Mouse (Mus musculus): ENCODE results near the gene Pan3. TPM values are rescaled to one million over a fixed set of nuclear protein-coding genes. Genes with fewer than 3 reads are reported as not detected.

The Pan3 gene
- polyA plus RNA-seq, 1 experiment from 2014 or later = 78.9 TPM

DNA sequence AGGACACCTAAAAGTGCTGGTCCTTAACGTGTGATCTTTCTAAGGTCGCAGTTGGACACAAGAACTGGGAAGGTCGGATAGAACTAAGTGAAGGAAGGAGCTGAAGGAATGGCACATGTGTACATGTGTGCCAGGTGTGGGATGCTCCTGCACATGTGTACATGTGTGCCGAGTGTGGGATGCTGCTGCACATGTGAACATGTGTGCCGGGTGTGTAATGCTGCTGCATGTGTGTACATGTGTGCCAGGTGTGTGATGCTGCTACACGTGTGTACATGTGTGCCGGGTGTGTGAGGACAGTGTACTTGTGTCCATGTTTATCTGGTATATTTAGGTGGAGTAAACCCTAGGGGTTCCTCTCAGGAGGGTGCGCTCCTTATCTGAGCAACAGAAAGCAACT, 3.0 kb downstream of the Pan3 start:
- WGBS = 82% methylated on average over 8 of the region's 8 CpGs
- no peak overlapping the region for H3K4me3 ChIP-seq (replicated peaks)

GRCm38 (mm10) chr5:147435224-147435623, 5.3 kb downstream of the Pan3 start:
- Histone ChIP-seq H3K9ac (no peak overlapping the region), H3K36me3 (peaks cover 3% of the 10 kb centered on the region; the same call in 1 of the 2 replicates), H3K9me3 (replicated peaks) (no peaks in the 10 kb centered on the region), H3K4me2 (replicated peaks) (no peak overlapping the region), H3K4me1 (peaks cover 48% of the 10 kb centered on the region), H3K27ac (replicated peaks) (no peak overlapping the region; the same call in 1 of the 2 replicates), H3K27me3 (no peaks in the 10 kb centered on the region), H3K4me3 (replicated peaks) (no peak overlapping the region)
- 47% methylated on average over 4 of the region's 4 CpGs for WGBS
- no peak for ATAC-seq (ENCODE audit: insufficient number of reproducible peaks, low FRiP score, low TSS enrichment, low read depth)

More for the DNA sequence above, 3.0 kb downstream of the Pan3 start:
- H3K4me2 ChIP-seq (replicated peaks) = no peak overlapping the region
- no peaks in the 10 kb centered on the region for H3K27me3 ChIP-seq
- no peaks in the 10 kb centered on the region for H3K9me3 ChIP-seq (replicated peaks)
- peaks cover 48% of the 10 kb centered on the region for H3K4me1 ChIP-seq
- H3K27ac ChIP-seq (replicated peaks) = no peak overlapping the region
- H3K9ac ChIP-seq = no peak overlapping the region
- ATAC-seq (ENCODE audit: insufficient number of reproducible peaks, low FRiP score, low TSS enrichment, low read depth) = no peak
- peaks cover 3% of the 10 kb centered on the region; the same call in 1 of the 2 replicates for H3K36me3 ChIP-seq

GRCm38 (mm10) chr5:147435751-147436150, 5.8 kb downstream of the Pan3 start:
- no peak for ATAC-seq (ENCODE audit: insufficient number of reproducible peaks, low FRiP score, low TSS enrichment, low read depth)

DNA sequence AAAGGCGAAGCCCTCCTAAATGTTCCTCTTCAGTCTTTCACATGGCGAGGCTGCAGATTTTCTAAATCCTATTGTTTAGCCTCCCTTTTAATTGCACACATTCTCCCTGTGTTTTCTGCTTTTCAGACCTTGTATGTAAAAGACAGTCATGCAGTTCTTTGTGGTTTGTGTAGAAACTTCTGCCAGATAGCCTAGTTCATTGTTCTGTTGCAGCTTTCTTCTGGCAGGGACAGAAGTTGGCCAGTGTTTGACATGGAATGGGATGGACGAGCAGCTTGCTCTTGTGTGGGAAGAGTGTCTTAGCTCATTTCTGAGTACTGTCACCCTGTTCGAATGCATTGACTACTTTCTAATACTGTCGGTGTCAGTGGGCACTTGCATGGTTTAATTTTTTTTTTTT, 6.5 kb downstream of the Pan3 start:
- no peak overlapping the region for H3K9ac ChIP-seq
- no peaks in the 10 kb centered on the region for H3K27me3 ChIP-seq
- no peak overlapping the region for H3K4me3 ChIP-seq (replicated peaks)
- peak overlapping the region; percentile 5; the same call in 1 of the 2 replicates for H3K27ac ChIP-seq (replicated peaks)
- peaks cover 48% of the 10 kb centered on the region for H3K4me1 ChIP-seq
- WGBS = 72% methylated on average over 5 of the region's 5 CpGs
- H3K9me3 ChIP-seq (replicated peaks) = no peaks in the 10 kb centered on the region
- peaks cover 3% of the 10 kb centered on the region; the same call in 1 of the 2 replicates for H3K36me3 ChIP-seq
- H3K4me2 ChIP-seq (replicated peaks) = no peak overlapping the region
- no peak for ATAC-seq (ENCODE audit: insufficient number of reproducible peaks, low FRiP score, low TSS enrichment, low read depth)

More at GRCm38 (mm10) chr5:147435751-147436150, 5.8 kb downstream of the Pan3 start:
- Histone ChIP-seq H3K4me3 (replicated peaks) (no peak overlapping the region), H3K27ac (replicated peaks) (no peak overlapping the region), H3K36me3 (peaks cover 3% of the 10 kb centered on the region; the same call in 1 of the 2 replicates), H3K4me2 (replicated peaks) (no peak overlapping the region), H3K27me3 (no peaks in the 10 kb centered on the region), H3K9ac (no peak overlapping the region), H3K4me1 (peaks cover 48% of the 10 kb centered on the region), H3K9me3 (replicated peaks) (no peaks in the 10 kb centered on the region)
- WGBS = 55% methylated on average over 2 of the region's 2 CpGs

- no peaks in the 10 kb centered on the region for H3K36me3 ChIP-seq
- H3K9ac ChIP-seq = no peak overlapping the region
- no peak overlapping the region for H3K27ac ChIP-seq (replicated peaks)
- H3K4me1 ChIP-seq = peaks cover 16% of the 10 kb centered on the region
- no peaks in the 10 kb centered on the region for H3K9me3 ChIP-seq (replicated peaks)
- WGBS = 78% methylated on average over 3 of the region's 3 CpGs
- H3K4me3 ChIP-seq (replicated peaks) = no peak overlapping the region
- H3K4me2 ChIP-seq (replicated peaks) = no peak overlapping the region
- ATAC-seq (ENCODE audit: insufficient number of reproducible peaks, low FRiP score, low TSS enrichment, low read depth) = no peak
- H3K27me3 ChIP-seq = no peaks in the 10 kb centered on the region
These were observed 11.1 kb downstream of the Pan3 start for GRCm38 (mm10) chr5:147440996-147441507.

DNA sequence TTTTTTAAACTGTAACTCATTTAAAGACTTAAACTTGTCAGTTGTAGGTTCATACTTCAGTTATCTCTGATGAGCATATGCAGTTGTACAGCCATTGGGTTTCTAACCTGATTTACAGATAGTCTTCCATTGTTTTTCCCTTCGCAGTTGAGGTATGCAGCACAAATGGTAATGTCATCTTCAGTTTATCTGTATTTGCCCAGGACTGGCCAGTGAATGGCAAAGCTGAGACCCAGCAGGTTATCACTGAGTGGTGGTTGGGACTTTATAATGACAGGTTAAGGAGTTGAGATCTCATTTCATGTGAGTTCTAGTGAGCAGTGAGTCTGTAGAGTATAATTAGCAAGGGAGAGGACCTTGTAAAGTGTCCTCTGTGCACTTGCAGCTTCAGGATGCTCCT, 12.0 kb downstream of the Pan3 start:
- 86% methylated on average over 1 of the region's 1 CpGs for WGBS
- no peak for ATAC-seq (ENCODE audit: insufficient number of reproducible peaks, low FRiP score, low TSS enrichment, low read depth)

DNA sequence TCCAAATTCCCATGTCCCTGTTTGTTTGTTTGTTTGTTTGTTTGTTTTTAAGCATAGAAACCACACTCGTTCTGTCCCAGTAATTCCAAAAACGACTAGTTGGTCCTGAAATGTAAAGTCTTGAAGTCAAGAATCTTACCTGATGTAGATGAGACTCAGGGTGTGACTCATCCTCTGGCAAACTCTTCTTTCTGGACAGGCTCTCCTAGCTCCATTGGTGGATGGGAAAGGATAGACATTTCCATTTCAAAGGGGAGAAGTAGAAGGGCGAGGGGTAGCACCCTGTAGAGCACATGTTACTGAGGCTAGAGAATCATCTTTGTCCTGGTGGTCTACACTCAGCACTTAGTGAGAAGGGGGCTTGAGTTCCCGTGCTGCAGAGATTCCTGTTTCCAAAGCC, 12.8 kb downstream of the Pan3 start:
- Histone ChIP-seq H3K4me2 (replicated peaks) (no peak overlapping the region), H3K9ac (no peak overlapping the region), H3K9me3 (replicated peaks) (no peaks in the 10 kb centered on the region), H3K4me3 (replicated peaks) (no peak overlapping the region), H3K27ac (replicated peaks) (no peak overlapping the region), H3K36me3 (no peaks in the 10 kb centered on the region), H3K27me3 (no peaks in the 10 kb centered on the region), H3K4me1 (peaks cover 3% of the 10 kb centered on the region; the same call in 1 of the 2 replicates)
- no peak for ATAC-seq (ENCODE audit: insufficient number of reproducible peaks, low FRiP score, low TSS enrichment, low read depth)
- 72% methylated on average over 4 of the region's 4 CpGs for WGBS

More for the DNA sequence above, 12.0 kb downstream of the Pan3 start:
- Histone ChIP-seq H3K36me3 (no peaks in the 10 kb centered on the region), H3K27me3 (no peaks in the 10 kb centered on the region), H3K9me3 (replicated peaks) (no peaks in the 10 kb centered on the region), H3K4me3 (replicated peaks) (no peak overlapping the region), H3K27ac (replicated peaks) (no peak overlapping the region), H3K9ac (no peak overlapping the region), H3K4me1 (peaks cover 7% of the 10 kb centered on the region), H3K4me2 (replicated peaks) (no peak overlapping the region)

- WGBS = 82% methylated on average over 6 of the region's 6 CpGs
- no peak for ATAC-seq (ENCODE audit: insufficient number of reproducible peaks, low FRiP score, low TSS enrichment, low read depth)
- peaks cover 12% of the 10 kb centered on the region for H3K4me1 ChIP-seq
These were observed 14.3 kb downstream of the Pan3 start for GRCm38 (mm10) chr5:147444298-147444697.

DNA sequence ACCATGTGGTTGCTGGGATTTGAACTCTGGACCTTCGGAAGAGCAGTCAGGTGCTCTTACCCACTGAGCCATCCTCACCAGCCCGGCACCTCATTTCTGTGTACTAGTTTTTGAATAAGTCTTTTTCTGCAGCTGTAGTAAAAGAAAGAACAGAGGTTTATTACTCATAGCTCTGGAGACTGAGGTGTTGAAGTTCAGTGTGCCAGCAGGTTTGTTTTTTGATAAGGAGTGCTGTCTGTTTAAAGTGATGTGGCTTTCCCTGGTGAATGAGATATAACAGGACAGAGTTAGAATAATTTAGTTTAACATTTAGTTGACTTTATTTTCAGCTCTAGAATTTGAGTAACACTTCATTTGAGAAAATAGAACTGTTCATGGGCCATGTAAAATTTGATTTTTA, 14.8 kb downstream of the Pan3 start:
- Histone ChIP-seq H3K4me2 (replicated peaks) (no peak overlapping the region), H3K4me3 (replicated peaks) (no peak overlapping the region), H3K9ac (no peak overlapping the region), H3K27ac (replicated peaks) (no peak overlapping the region), H3K4me1 (peaks cover 12% of the 10 kb centered on the region), H3K36me3 (no peaks in the 10 kb centered on the region), H3K9me3 (replicated peaks) (no peaks in the 10 kb centered on the region), H3K27me3 (no peaks in the 10 kb centered on the region)
- no peak for ATAC-seq (ENCODE audit: insufficient number of reproducible peaks, low FRiP score, low TSS enrichment, low read depth)
- whole genome bisulfite sequencing = 88% methylated on average over 2 of the region's 2 CpGs

More at GRCm38 (mm10) chr5:147444298-147444697, 14.3 kb downstream of the Pan3 start:
- no peaks in the 10 kb centered on the region for H3K9me3 ChIP-seq (replicated peaks)
- H3K36me3 ChIP-seq = no peaks in the 10 kb centered on the region
- H3K27ac ChIP-seq (replicated peaks) = no peak overlapping the region
- no peak overlapping the region for H3K4me2 ChIP-seq (replicated peaks)
- H3K27me3 ChIP-seq = no peaks in the 10 kb centered on the region
- H3K9ac ChIP-seq = no peak overlapping the region
- H3K4me3 ChIP-seq (replicated peaks) = no peak overlapping the region

DNA sequence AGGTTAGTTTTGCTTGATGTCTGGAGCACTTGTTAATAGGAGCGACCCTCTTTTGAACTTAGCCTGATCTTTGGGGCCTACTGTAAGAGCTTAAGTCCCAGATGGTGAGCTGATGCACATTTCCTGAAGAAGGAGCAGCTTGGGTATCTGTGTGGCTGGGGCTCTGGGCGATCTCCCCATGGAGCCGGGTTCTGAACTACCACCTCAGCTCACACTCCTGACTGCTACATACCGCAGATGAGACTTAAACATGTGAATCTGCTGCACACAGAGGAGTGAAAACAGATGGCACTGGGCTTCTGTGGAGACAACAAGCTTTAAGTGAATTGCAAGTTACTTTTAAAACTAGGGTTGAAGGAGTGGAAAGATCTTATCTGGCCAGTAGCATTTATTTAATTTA, 15.3 kb downstream of the Pan3 start:
- Histone ChIP-seq H3K4me1 (peaks cover 12% of the 10 kb centered on the region), H3K27me3 (no peaks in the 10 kb centered on the region), H3K4me2 (replicated peaks) (no peak overlapping the region), H3K9me3 (replicated peaks) (no peaks in the 10 kb centered on the region), H3K27ac (replicated peaks) (no peak overlapping the region), H3K36me3 (no peaks in the 10 kb centered on the region), H3K4me3 (replicated peaks) (no peak overlapping the region), H3K9ac (no peak overlapping the region)
- WGBS = 73% methylated on average over 4 of the region's 4 CpGs
- ATAC-seq (ENCODE audit: insufficient number of reproducible peaks, low FRiP score, low TSS enrichment, low read depth) = no peak

DNA sequence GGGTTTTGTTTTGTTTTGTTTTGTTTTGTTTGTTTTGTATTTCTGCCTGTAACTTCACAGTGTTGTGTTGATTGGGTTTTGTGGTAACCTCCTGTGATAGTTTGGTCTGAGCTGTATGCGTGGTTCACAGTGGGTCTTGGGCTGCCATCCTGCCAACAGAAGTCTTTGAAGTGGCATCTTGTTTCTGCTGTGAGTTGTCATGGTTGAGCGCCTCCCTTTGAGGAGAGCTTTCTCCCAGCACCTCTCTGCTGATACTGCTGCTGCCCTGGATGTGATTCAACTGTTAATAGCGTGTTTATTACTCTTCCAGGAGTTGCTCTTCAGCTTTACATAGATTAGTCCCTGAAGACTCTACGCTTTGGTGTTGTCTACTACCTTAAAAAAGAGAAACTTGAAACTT, 18.6 kb downstream of the Pan3 start:
- H3K9me3 ChIP-seq (replicated peaks) = no peaks in the 10 kb centered on the region
- ATAC-seq (ENCODE audit: insufficient number of reproducible peaks, low FRiP score, low TSS enrichment, low read depth) = no peak
- WGBS = 58% methylated on average over 4 of the region's 4 CpGs
- peaks cover 12% of the 10 kb centered on the region for H3K4me1 ChIP-seq
- no peak overlapping the region for H3K9ac ChIP-seq
- no peak overlapping the region for H3K4me3 ChIP-seq (replicated peaks)
- no peaks in the 10 kb centered on the region for H3K27me3 ChIP-seq
- H3K36me3 ChIP-seq = peaks cover 17% of the 10 kb centered on the region; the same call in 1 of the 2 replicates
- no peak overlapping the region for H3K4me2 ChIP-seq (replicated peaks)
- no peak overlapping the region for H3K27ac ChIP-seq (replicated peaks)

GRCm38 (mm10) chr5:147448933-147449332, 19.0 kb downstream of the Pan3 start:
- H3K9ac ChIP-seq = no peak overlapping the region
- no peaks in the 10 kb centered on the region for H3K27me3 ChIP-seq
- ATAC-seq (ENCODE audit: insufficient number of reproducible peaks, low FRiP score, low TSS enrichment, low read depth) = no peak
- WGBS = 65% methylated on average over 4 of the region's 4 CpGs
- H3K36me3 ChIP-seq = peaks cover 17% of the 10 kb centered on the region; the same call in 1 of the 2 replicates
- peaks cover 12% of the 10 kb centered on the region for H3K4me1 ChIP-seq
- no peaks in the 10 kb centered on the region for H3K9me3 ChIP-seq (replicated peaks)
- no peak overlapping the region for H3K4me3 ChIP-seq (replicated peaks)
- no peak overlapping the region for H3K4me2 ChIP-seq (replicated peaks)
- H3K27ac ChIP-seq (replicated peaks) = no peak overlapping the region

Data from embryonic facial prominence, embryonic 15.5 days (tissue).